Mouse (Mus musculus) frontal cortex, postnatal 36 days (tissue): Measurements from ENCODE around the gene Ccdc107.
A peak's percentile ranks its signal among the peaks of the same experiment; 100 is the strongest.

Experiments
- DNase-seq, 2 experiments: peaks; one replicate each; pipeline ENCODE4 v3.0.0; 2022; ENCODE audit warnings: low spot score in 2 of 2

The Ccdc107 gene

GRCm38 (mm10) chr4:43492821-43493185, at the start of gene Ccdc107:
Gene Ccdc107 (plus strand): TSS chr4:43492900.
- peak; percentile 93 to 95 for DNase-seq

GRCm38 (mm10) chr4:43443511-43443910, 49.2 kb upstream of the Ccdc107 start:
- DNase-seq = no peak

- no peak for DNase-seq
These were observed 45.4 kb upstream of the Ccdc107 start for GRCm38 (mm10) chr4:43447251-43447650.

GRCm38 (mm10) chr4:43448554-43448953, 44.1 kb upstream of the Ccdc107 start:
- DNase-seq = no peak

- DNase-seq = no peak
These were observed 40.4 kb upstream of the Ccdc107 start for GRCm38 (mm10) chr4:43452315-43452714.

- no peak for DNase-seq
These were observed 39.3 kb upstream of the Ccdc107 start for GRCm38 (mm10) chr4:43453413-43453812.

- no peak for DNase-seq
These were observed 38.5 kb upstream of the Ccdc107 start, which contains the start of gene Cd72 for GRCm38 (mm10) chr4:43454041-43454836. Gene Cd72 (minus strand): TSS chr4:43454628.

- DNase-seq = no peak
These were observed 36.2 kb upstream of the Ccdc107 start for GRCm38 (mm10) chr4:43456470-43456869.

GRCm38 (mm10) chr4:43457124-43457523, 35.6 kb upstream of the Ccdc107 start:
- no peak for DNase-seq

- no peak for DNase-seq
These were observed 29.6 kb upstream of the Ccdc107 start for GRCm38 (mm10) chr4:43463102-43463501.

GRCm38 (mm10) chr4:43465935-43466334, 26.8 kb upstream of the Ccdc107 start:
- DNase-seq = no peak

- DNase-seq = no peak
These were observed 25.8 kb upstream of the Ccdc107 start for GRCm38 (mm10) chr4:43466872-43467271.

- no peak for DNase-seq
These were observed 22.4 kb upstream of the Ccdc107 start for GRCm38 (mm10) chr4:43470301-43470700.

- DNase-seq = no peak
These were observed 19.1 kb upstream of the Ccdc107 start for GRCm38 (mm10) chr4:43473636-43474035.

- DNase-seq = no peak
These were observed 16.1 kb upstream of the Ccdc107 start for GRCm38 (mm10) chr4:43476604-43477003.

GRCm38 (mm10) chr4:43477857-43478533, 14.7 kb upstream of the Ccdc107 start:
- DNase-seq = peak; percentile 81 to 88

GRCm38 (mm10) chr4:43478534-43478858, 14.2 kb upstream of the Ccdc107 start:
- no peak for DNase-seq

- no peak for DNase-seq
These were observed 13.5 kb upstream of the Ccdc107 start for GRCm38 (mm10) chr4:43478906-43479832.

- no peak for DNase-seq
These were observed 11.7 kb upstream of the Ccdc107 start for GRCm38 (mm10) chr4:43480985-43481384.

- DNase-seq = no peak
These were observed 10.7 kb upstream of the Ccdc107 start for GRCm38 (mm10) chr4:43481894-43482456.

GRCm38 (mm10) chr4:43482591-43482990, 10.1 kb upstream of the Ccdc107 start:
- DNase-seq = no peak
